Mouse (Mus musculus) embryo, embryonic 11 days (tissue): ENCODE measurements around the gene Chp2.
A peak's percentile ranks its signal among the peaks of the same experiment; 100 is the strongest.
"Not testable (repeated sequence)": the region's sequence is repeated elsewhere in the genome, so short reads cannot be mapped to it uniquely, and the experiment has no call there.

ENCODE experiments used
- DNase-seq: peaks from one replicate; pipeline ENCODE4 v3.0.0-alpha.2; 2015

The Chp2 gene

DNA sequence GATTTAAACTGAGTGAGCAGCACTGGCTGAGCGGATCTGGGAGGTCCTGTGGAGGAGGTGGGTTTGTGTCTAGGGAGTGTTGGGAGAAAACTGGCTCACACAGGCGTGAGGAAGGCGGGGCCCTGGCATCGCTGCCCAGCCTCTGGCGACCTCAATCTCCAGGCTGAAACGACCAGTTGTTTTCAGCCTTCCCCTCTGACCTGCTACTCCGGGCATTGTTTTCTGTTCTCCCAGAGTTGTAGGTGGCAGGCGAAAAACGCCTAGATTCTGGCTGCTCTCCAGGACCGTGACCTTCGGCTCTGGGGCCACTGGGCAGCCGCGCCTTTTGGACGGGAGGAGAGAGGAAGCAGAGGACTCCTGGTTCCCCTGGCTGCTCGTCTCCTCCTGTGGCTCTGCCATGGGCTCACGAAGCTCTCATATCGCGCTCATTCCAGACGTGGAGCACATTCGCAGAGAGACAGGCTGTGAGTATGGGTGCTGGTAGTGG is at the start of gene Chp2:
Gene Chp2 (plus strand): TSS at position 182 of the 487 bp plus-strand sequence.
- peak; percentile 9 for DNase-seq

DNA sequence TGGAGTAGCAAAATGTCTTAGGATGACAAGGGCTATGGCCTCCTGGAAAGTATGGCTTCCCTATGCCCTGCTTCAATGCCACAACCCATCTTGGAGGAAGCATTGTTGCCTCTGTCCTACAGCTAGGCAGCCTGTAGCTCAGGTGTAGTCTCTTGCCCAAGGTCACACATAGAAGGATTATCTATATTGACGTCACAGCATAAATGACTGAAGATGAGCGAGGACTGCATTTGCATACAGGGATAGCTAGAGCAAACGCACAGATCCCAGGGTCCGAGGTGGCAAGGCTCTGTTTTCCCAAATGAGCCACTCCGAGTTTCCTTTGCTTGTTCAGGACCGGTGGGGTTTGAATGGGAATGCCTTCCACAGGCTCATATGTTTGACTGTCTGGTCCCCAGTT is 48.6 kb upstream of the Chp2 start:
- no peak for DNase-seq

DNA sequence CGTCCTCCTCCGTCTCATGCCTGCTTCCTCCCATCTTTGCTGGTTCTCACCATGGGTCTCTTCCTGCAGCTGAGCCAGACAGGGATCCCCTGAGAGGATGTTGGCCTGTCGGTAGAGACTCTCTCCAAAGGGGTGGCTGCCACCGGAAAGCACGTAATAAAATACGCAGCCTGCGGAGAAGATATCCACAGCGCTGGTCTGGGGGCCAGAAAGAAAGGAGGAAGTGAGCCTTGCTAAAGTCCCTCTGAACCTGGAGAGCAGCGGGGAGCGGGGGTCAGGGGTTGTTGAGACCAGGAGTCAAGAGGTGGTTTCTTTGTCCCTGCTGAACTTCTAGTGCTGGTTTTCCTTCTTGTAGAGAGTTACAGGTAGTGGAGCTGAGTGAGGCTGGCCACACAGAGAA is 47.7 kb upstream of the Chp2 start:
- no peak for DNase-seq

DNA sequence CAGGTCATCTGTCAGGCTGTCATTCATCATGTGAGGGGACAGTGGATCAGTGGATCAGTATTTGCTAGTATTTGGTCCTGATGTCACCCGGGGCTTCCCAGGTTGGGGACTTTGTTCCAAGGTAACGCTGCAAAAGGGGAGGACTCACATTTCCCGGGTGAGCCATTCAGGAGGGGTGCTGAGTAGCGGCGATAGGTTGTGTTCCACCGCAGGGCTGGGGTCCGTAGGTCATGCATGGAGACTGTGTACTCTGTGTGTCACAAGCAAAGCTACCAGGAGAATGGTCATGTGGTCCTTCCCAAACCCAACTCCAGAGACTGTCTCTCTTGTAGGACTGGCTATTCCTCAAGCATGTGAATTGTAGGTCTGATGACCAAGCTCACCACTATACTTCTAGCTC is 38.6 kb upstream of the Chp2 start:
- DNase-seq: no peak

DNA sequence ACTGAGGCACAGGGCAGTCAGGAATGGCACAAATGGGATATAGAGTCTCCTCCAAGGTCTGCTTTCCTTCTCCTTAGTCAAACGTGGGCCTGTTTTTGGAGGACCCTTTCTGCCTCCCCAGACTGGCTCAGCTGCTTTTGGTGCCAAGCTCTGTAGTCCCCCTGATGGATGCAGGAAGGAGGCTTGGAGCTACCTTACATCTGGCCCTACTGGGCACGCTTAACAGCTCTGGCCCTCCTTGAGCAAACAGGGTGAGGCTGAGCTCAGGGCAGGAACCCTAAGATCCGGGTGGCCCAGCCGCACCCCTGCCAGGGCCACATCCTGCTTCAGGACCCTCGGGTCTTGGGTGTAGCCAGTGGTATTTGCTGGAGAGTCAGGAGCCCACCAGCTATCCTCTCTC is 34.7 kb upstream of the Chp2 start:
- DNase-seq: no peak

DNA sequence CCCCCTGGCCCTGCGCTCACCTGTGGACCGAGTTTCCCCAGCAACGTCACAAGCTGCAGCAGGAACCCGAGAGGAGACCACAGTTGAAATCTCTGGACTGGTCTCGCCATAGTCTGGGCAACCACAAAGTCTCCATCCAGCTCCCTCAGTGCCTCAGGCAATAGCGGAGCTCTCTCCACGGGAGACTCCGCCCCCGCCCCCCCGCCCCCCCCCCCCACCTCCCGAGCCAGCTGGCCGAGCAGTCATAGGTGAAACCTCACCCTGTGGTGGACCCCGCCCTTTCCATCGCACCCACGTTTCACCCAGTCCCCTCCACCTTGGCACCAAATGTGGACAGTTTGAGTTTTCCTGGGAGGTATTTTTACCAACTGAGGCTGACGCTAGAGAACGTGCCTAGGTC is 33.3 kb upstream of the Chp2 start, which contains the start of gene Ern2:
Gene Ern2 (minus strand): TSS at position 165 of the 400 bp plus-strand sequence.
- no peak for DNase-seq

DNA sequence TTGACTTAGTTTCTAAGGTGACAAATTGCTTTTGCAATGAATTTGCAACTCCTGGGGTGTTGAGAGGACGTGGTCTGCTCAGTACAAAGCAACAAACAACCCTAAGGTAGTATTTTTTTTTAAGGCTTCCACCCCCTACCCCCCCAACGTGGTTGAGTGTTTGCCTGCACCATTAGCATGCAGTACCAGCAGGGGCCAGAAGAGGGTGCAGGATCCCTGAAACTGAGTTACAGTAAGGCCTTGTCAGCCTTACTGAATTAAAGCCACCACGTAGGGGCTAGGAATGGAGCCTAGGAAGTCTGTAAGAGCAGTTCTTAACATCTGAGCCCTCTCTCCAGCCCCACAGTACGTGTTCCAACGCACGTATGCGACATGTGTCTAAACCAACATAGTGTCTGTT is 29.8 kb upstream of the Chp2 start:
- peak; percentile 72 for DNase-seq

DNA sequence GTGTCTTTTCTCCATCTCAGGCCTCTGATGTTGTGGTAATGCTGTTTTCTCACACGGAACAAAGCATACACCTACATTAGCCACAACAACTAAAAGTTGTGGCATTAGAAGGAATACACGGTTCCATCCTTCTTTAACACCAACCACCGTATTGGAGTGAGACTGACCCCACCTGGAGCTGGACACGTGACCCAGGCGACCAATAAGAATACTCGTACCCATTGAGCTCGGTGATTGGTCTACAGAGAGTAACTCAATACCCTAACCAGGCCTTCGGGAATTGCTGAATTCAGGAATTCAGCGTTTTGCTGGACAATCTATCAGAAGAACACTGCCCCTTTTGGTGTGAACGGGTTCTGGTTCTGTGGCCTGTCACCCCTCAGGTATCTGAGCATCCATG is 28.2 kb upstream of the Chp2 start:
- no peak for DNase-seq

DNA sequence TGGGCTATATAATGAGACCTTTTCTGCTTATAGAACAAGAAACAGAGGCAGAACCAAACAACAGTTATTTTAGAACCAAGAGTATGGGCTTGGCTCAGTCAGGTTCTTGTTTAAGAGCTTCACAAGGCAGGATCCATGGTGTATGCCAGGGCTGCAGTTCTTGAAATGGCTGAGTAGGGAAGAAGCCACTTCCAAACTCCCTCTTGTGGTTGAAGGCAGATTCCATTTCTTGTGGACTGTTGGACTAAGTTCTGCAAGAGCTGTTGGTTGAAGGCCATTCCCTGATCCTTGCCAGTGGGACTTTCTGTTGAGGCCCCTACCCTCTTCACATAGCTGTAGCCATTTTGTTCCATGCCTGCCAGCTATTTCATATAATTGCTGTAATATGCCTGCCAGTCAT is 25.4 kb upstream of the Chp2 start:
- DNase-seq: no peak

DNA sequence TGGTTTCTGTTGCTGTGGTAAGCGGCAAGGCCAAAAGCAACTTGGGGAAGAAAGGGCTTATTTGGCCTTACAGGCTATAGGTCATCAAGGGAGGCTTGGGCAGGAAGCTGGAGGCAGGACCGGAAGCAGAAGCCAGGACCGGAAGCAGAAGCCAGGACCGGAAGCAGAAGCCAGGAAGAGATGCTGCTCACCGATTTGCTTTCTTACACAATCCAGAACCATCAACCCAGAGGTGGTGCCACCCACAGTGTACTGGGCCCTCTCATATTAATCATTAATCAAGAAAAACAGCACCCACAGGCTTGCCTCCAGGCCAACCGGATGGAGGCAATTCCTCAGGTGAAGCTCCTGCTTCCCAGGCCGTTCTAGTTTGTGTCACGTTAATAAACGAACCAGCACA is 22.5 kb upstream of the Chp2 start:
- no peak for DNase-seq

DNA sequence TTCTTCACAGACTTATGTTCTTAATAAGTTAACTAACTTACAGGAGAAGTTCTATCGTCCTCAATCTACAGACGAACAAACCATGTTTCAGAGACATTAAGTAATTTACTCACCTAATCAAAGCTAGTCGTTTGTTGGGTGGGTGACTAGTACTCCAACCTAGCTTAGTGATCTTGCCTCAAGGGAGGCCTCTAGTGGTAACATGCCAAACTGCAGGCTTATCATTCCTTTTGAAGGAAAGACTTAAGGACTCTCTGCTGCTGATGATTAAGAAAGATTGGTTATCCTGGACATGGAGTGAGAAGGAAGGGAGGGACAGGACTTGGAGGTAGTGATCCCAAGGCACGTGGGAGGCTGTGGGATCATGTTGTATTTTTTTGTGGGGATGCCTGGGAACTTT is 22.0 kb upstream of the Chp2 start:
- peak; percentile 67 for DNase-seq

DNA sequence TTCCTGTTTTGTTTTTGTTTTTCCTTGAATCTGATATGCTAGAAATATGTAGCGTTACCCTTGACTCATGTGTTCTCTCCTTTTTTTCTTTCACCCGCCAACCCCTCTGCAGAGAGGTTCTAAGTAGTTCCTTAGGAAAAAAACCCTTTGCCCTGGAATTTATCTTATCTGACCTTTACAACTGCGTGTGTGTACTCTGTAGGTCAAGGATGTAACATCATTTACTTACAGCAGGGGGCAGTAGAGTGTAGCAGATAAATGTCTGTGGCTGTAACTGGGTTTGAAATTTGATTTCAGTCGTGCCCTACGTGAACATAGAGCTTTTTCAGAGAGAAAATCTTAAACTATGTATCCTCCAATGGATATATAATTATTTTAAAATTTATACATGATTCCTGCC is 20.0 kb upstream of the Chp2 start:
- peak; percentile 66 for DNase-seq

DNA sequence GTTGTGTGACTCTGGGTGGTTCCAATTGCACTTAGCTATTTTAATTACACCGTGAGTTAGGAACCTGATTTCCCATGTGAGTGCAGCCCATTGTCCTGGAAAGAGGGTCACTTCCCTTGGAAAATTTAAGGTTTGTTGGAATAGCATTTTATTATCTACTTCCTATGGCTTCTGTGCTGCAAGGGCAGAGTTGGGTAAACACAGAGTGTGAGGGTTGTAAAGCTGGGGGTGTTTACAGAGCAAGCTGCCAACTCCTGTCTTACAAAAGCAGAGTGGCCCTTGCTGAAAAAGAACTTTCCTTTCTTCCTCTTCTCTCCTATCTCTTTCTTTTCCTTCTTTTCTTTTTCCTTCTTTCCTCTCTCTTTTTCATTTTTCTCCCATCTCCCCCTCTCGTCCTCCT is 15.4 kb upstream of the Chp2 start:
- DNase-seq: no peak

DNA sequence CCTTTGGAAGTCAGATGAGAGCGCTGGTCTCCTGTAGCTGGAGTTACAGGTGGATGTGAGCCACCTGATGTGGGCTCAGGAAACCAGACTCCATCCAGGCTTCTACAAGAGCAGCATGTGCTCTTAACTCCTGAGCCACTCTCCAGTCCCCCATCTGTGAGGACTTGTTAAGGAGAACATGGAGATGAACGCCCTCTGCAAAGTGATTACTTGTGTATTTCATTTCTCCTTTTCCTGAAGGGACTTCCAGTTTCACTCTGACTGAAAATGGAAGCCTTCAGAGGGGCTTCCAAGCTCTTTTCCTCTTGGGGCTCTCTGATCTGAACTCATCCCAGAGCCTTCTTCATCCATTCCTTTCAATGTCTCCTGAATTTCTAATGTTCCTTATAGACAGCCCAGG is 13.2 kb upstream of the Chp2 start:
- DNase-seq: no peak

DNA sequence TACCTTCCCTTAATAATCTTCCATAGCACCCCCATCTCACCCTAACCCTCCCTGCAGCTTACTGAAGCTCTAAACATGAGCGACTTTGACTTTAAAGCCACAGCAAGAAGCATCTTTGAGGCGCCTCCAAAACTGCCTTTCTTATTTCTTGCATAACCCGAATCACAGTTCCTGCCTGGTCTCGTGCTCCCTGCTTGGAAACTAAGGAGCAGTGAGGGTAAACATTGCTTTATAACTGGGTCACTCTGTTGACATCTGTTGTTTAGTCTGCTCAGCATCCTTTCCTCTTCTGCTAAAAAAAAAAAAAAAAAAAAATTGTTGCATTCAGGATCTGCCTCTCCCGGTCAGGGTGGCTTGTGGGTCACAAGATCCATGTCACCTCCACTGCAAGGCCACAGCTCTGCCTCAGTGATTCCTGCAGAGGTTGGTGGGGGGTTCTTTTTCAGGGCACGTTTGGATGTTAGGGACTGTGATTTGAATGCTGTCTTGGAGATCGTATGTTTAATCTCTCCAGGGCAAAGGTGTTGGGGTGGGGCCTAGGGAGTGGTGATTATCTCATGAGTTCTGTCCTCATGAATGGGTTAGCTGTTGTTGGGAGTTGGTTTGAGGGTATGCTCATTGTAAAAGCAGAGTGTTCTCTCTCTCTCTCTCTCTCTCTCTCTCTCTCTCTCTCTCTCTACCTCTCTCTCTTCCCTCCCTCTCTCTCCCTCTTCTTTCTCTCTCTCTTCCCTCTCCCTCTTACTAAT is 10.8 kb upstream of the Chp2 start:
- no peak for DNase-seq

DNA sequence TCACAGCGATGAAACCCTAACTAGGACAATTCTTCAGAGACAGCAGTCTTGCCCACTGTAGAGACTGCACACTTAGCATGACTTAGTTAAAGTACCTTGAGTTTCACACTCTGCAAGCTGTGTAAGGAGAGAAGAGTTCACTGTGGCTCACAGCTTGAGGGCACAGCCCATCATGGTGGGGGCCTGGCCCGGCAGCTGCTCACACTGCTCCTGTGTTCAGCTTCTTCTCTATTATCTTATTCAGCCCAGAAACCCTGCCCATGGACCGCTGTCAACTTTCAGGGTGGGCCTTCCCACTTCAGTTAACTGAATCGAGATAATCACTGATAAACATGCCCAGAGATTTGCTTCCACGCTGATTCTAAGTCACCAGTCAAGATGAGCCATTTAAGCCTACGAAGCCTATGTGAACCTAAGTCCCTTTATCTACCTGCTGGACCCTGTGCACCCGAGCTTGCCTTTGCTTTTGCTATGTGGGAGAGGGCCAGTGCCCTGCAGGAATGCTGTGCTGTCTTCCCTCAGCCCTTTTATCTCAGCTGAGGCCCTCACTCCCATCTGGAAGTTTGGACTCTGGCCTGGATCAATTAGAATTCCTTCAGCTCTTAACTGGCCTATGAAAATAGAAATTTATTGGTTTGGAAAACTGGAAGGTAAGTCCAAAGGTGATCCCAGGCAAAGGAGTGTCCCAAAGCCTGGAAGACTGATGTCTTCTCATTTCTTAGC is 6.9 kb downstream of the Chp2 start:
- no peak for DNase-seq

DNA sequence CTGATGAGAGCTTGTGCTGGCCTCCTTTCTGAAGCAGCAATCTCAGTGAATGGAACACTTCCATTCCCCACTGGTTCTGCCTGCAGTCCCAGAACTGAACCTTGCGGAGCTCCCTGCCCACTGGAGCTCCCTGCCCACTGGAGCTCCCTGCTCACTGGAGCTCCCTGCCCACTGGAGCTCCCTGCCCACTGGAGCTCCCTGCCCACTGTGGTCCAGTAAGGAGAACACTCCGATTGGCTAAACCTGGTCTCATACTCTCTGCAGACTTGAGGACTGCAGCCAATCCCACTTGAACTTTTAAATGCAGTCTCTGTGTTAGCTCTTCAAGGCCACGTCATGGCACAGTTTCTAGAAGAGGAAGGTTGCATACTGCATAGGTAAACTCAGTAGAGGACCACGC is 7.4 kb downstream of the Chp2 start:
- no peak for DNase-seq

DNA sequence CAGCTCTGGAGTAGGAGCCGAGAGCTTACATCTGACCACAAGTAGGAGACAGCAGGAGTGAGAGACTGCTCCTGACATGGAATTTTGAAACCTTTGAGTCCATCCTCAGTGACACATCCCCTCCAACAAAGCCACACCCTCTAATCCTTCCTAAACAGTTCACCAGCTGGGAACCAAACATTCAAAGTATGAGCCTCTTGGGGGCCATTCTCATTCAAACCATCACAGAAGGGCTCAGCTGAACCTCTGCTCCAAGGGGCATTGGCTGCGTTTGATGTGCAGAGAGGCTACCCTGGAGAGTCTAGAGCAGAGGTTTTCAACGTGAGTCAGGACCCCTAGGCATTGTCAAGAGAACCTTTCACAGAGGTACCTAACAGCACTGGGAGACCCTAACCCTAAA is 10.0 kb downstream of the Chp2 start:
- no peak for DNase-seq

DNA sequence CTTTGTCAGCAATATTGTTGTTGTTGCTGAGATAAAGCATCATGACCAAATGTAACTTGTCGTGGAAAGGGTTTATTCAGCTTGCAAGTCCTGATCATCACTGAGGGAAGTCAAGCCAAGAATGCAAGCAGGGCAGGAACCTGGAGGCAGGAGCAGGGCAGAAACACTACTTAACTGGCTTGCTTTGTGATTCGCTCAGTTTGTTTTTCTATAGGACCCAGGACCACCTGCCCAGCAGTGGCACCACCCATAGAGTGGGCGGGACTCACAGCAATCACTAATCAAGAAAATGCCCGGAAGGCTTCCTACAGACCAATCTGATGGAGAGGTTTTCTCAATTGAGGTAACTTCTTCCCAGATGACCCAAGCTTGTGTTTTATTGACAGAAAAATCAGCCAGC is 10.6 kb downstream of the Chp2 start:
- DNase-seq: no peak

DNA sequence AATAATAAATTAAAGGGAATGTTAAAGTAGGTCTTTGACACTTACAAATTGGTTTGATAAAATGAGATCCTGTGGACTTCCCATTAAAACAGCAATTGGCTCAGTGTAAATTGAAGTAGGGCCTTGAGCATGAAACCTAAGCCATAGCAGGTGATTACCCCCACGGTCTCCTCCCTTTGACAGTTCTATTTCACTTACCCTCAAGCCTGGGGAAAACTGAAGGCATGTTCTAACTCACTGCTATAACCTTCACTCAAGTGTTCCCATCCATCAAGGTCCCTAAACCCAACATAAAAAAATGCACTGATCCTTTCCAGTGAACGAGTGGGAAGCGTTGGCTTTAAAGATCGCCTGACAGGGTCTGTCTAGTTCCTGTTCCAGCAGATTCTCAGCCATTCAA is 11.6 kb downstream of the Chp2 start:
- no peak for DNase-seq

DNA sequence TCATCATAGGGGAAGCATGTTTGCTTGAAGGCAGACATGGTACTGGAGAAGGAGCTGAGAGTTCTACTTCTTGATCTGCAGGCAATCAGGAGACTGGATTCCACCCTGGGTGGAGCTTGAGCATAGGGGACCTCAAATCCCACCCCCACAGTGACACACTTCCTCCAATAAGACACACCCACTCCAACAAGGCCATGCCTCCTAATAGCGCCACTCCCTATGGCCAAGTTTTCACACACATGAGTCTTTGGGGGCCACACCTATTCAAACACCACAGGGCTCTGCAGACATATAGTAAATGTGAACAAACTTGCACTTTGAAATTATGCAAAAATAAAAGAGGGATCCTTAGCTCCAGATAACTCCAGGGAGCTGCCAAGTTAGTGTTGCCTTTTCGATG is 19.6 kb downstream of the Chp2 start:
- no peak for DNase-seq

DNA sequence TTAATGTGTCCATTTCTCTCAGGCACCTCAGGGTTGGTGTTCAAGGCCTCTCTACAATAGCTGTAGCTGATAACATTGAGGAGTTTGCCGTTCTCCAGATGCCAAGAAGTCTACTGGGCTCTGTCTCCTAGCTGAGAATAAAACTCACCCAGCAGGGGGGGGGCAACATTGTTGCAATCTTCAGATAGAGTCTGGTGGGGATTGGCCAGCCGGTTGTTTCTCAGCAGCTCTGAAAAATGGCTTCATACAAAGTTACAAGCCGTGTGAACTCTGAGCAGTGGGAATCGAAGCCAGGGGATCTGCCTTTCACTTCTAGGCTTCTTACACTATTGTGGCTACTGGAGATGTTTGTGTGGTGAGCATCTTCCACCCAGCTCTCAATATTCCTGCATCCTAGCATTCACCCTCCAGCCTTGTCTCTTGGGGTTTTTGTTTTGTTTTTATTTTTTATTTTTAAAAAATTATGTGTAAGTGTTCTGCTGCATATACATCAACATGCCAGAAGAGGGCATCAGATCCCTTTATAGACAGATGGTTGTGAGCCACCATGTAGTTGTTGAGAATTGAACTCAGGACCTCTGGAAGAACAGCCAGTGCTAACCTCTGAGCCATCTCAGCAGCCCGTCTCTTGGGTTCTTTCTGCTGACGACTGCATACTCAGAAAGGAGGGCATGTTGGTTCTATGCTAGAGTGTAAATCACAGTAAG is 21.3 kb downstream of the Chp2 start:
- DNase-seq: no peak

DNA sequence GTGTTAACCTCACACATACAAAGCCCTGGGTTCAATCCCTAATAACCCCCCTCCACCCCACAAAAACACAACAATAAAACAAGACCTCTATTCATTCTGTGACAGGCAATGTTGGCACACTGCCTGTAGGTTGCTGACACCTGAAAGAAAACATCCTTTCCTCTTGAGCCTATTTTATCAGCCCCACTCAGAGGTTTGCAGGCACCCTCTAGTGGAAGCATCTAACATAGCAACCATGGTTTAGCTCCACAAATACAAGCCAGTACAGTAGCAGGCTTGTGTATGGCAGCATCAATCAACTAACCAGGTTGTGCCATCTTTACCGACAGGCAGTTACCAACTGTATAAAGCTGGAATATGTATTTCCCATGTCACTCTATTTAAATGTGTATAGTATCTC is 23.0 kb downstream of the Chp2 start:
- DNase-seq: peak; percentile 58

DNA sequence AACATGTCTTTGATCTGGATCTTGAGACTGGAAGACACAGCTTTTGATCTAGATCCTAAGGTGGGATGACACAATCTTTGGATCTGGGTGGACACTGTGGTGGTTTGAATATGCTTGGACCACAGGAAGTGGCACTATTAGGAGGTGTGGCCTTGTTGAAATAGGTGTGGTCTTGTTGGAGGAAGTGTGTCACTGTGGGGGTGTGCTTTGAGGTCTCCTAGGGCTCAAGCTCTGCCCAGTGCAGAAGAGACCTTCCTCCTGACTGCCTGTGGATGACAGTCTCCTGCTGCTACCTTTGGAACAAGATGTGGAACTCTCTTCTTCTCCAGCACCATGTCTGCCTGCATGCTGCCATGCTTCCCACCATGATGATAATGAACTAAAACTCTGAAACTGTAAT is 23.4 kb downstream of the Chp2 start:
- DNase-seq: not testable (repeated sequence)
